Mouse (Mus musculus): ENCODE results near the gene Mxd4. TPM values are rescaled to one million over a fixed set of nuclear protein-coding genes. Genes with fewer than 3 reads are reported as not detected.

Gene Mxd4
- polyA plus RNA-seq, 1 experiment from 2014 or later: 21.2 TPM

DNA sequence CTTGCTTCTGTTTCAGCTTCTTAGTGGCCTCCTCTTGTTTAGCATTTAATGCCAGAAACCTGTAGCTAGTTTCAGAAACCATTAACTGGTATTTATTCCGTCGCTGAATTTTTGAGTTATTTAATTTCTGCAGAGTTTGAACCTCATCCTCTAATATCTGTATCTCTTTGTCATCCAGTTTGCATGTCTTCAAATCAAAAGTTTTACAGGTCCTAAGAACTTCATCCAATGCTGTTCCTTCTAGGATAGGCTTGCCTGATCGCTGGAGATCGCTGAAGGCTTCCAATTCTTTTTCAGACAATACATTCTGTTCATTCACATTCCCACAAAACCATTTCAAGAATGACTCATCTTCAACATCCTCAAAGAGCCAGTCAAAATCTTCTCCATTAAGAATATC lies 19.7 kb downstream of the Mxd4 start:
- ATAC-seq (ENCODE audit: low FRiP score, low TSS enrichment) (no peak), DNase-seq (ENCODE audit: low spot score) (no peak)
- no peaks in the 10 kb centered on the region for H3K4me1 ChIP-seq (replicated peaks; ENCODE audit: control insufficient read depth, insufficient read depth)
- 0 out of 2 replicates have a peak, but pooled peaks cover 1% of the 10 kb centered on the region for H3K36me3 ChIP-seq (ENCODE audit: control insufficient read depth, insufficient read depth, low read length)
- WGBS: 73% methylated on average over 4 of the region's 4 CpGs
- H3K27me3 ChIP-seq (ENCODE audit: control insufficient read depth, insufficient read depth, low read length): no peaks in the 10 kb centered on the region
- no peak overlapping the region for H3K9ac ChIP-seq (ENCODE audit: low read length)
- H3K4me3 ChIP-seq (ENCODE audit: low read depth, low read length): no peak overlapping the region
- TF ChIP-seq EP300 (optimal IDR thresholded peaks at IDR 0.05) (no peak), CTCF (IDR thresholded peaks at IDR 0.05; ENCODE audit: low read depth) (no peak)
- no peak overlapping the region for H3K27ac ChIP-seq (replicated peaks)
- H3K9me3 ChIP-seq (ENCODE audit: control insufficient read depth, low read length): no peaks in the 10 kb centered on the region
- H3K4me2 ChIP-seq (replicated peaks; ENCODE audit: low read depth): no peak overlapping the region

DNA sequence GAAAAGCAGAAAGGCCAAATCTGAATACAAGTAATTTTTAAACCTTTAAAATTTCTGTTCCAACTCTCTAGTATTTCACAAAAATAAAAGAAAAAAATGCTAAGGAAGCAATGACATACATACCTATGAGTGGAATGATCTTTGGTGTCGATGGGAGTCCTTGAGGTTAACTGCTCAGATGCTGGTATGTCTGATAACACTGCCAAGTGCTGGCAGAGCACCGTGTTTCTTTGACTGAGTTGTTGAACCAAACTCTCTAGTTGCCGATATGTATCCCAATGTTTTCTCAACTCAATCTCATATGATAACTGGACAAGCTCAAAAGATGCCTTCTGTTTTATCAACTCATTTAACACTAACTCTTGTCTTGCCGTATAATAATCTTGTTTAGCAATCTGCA lies 21.7 kb downstream of the Mxd4 start:
- ATAC-seq (ENCODE audit: low FRiP score, low TSS enrichment) (no peak), DNase-seq (ENCODE audit: low spot score) (no peak)
- no peaks in the 10 kb centered on the region for H3K9me3 ChIP-seq (ENCODE audit: control insufficient read depth, low read length)
- no peaks in the 10 kb centered on the region for H3K27me3 ChIP-seq (ENCODE audit: control insufficient read depth, insufficient read depth, low read length)
- no peak overlapping the region for H3K4me2 ChIP-seq (replicated peaks; ENCODE audit: low read depth)
- WGBS: 62% methylated on average over 4 of the region's 4 CpGs
- no peaks in the 10 kb centered on the region for H3K36me3 ChIP-seq (ENCODE audit: control insufficient read depth, insufficient read depth, low read length)
- no peak overlapping the region for H3K27ac ChIP-seq (replicated peaks)
- no peak overlapping the region for H3K9ac ChIP-seq (ENCODE audit: low read length)
- TF ChIP-seq EP300 (optimal IDR thresholded peaks at IDR 0.05) (no peak), CTCF (IDR thresholded peaks at IDR 0.05; ENCODE audit: low read depth) (no peak)
- no peaks in the 10 kb centered on the region for H3K4me1 ChIP-seq (replicated peaks; ENCODE audit: control insufficient read depth, insufficient read depth)
- H3K4me3 ChIP-seq (ENCODE audit: low read depth, low read length): no peak overlapping the region

DNA sequence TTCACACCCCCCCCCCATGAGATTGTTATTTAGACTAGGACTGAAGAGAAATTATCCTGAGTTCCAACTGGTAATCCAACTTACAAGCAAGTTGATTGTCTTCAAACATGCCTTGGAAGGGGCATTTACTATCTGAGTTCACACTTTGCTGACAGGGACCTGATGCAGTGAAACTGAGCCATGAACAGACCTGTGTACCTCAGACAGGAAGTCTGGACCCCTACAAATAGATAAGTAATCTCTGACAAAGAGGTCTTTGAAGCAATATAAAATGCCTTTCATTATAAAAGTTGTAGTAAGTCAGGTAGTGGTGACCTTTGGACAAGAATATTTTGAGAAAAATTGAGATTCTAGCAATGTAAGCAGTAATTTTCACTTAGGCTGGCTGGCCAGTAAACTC lies 39.0 kb downstream of the Mxd4 start:
- no peak for TF ChIP-seq EP300 (optimal IDR thresholded peaks at IDR 0.05)
- TF ChIP-seq CTCF (IDR thresholded peaks at IDR 0.05; ENCODE audit: low read depth): no peak
- no peak for DNase-seq (ENCODE audit: low spot score)
- H3K4me3 ChIP-seq (ENCODE audit: low read depth, low read length): no peak overlapping the region
- ATAC-seq (ENCODE audit: low FRiP score, low TSS enrichment): no peak
- no peak overlapping the region for H3K4me2 ChIP-seq (replicated peaks; ENCODE audit: low read depth)
- H3K4me1 ChIP-seq (replicated peaks; ENCODE audit: control insufficient read depth, insufficient read depth): no peaks in the 10 kb centered on the region
- H3K9me3 ChIP-seq (ENCODE audit: control insufficient read depth, low read length): no peaks in the 10 kb centered on the region
- no peaks in the 10 kb centered on the region for H3K27me3 ChIP-seq (ENCODE audit: control insufficient read depth, insufficient read depth, low read length)
- H3K9ac ChIP-seq (ENCODE audit: low read length): no peak overlapping the region
- H3K27ac ChIP-seq (replicated peaks): no peak overlapping the region
- no peaks in the 10 kb centered on the region for H3K36me3 ChIP-seq (ENCODE audit: control insufficient read depth, insufficient read depth, low read length)

DNA sequence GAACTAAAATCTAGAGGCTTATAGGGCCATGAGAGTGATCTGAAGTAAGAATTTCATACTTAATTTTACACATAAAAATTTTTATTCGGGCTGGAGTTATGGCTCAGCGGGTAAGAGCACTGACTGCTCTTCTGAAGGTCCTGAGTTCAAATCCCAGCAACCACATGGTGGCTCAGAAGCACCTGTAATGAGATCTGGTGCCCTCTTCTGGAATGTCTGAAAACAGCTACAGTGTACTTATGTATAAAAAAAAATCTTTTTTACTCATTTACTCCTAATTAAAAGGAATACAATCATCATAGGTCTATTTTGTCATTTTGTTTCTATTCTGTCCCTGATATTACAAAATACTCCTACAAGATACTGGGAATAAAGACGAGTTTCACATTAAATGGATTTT lies 40.0 kb downstream of the Mxd4 start:
- WGBS: 92% methylated on average over 3 of the region's 3 CpGs
- no peaks in the 10 kb centered on the region for H3K9me3 ChIP-seq (ENCODE audit: control insufficient read depth, low read length)
- H3K36me3 ChIP-seq (ENCODE audit: control insufficient read depth, insufficient read depth, low read length): no peaks in the 10 kb centered on the region
- no peaks in the 10 kb centered on the region for H3K4me1 ChIP-seq (replicated peaks; ENCODE audit: control insufficient read depth, insufficient read depth)
- DNase-seq (ENCODE audit: low spot score) (no peak), ATAC-seq (ENCODE audit: low FRiP score, low TSS enrichment) (no peak)
- TF ChIP-seq CTCF (IDR thresholded peaks at IDR 0.05; ENCODE audit: low read depth): peak; percentile 22
- TF ChIP-seq EP300 (optimal IDR thresholded peaks at IDR 0.05): no peak
- H3K27me3 ChIP-seq (ENCODE audit: control insufficient read depth, insufficient read depth, low read length): no peaks in the 10 kb centered on the region
- H3K9ac ChIP-seq (ENCODE audit: low read length): no peak overlapping the region
- no peak overlapping the region for H3K4me3 ChIP-seq (ENCODE audit: low read depth, low read length)
- H3K27ac ChIP-seq (replicated peaks): no peak overlapping the region
- no peak overlapping the region for H3K4me2 ChIP-seq (replicated peaks; ENCODE audit: low read depth)

DNA sequence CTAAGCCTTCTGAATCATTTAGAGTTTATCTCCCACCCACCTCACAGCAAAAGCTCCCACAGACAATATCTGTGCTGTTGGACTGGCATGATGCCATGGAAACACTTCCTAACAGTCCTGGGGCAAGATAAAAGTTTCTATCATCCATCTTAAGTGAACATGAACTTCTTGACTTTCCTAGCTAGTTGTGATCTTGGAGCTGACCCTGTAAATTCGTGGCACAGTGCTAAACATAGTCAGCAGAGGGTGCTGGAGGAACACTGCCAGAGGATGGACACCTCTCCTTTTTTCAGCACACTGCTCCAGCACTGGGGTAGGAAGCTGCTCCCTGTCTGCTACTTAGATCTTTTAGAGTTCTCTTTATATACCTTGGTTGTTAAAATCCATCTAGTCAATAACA lies 47.8 kb downstream of the Mxd4 start:
- Histone ChIP-seq H3K27me3 (ENCODE audit: control insufficient read depth, insufficient read depth, low read length) (no peaks in the 10 kb centered on the region), H3K27ac (replicated peaks) (no peak overlapping the region), H3K4me3 (ENCODE audit: low read depth, low read length) (no peak overlapping the region), H3K36me3 (ENCODE audit: control insufficient read depth, insufficient read depth, low read length) (no peaks in the 10 kb centered on the region), H3K4me2 (replicated peaks; ENCODE audit: low read depth) (no peak overlapping the region), H3K4me1 (replicated peaks; ENCODE audit: control insufficient read depth, insufficient read depth) (no peaks in the 10 kb centered on the region), H3K9me3 (ENCODE audit: control insufficient read depth, low read length) (no peaks in the 10 kb centered on the region), H3K9ac (ENCODE audit: low read length) (no peak overlapping the region)
- WGBS: 3% methylated on average over 1 of the region's 1 CpGs
- peak; percentile 44 for DNase-seq (ENCODE audit: low spot score)
- TF ChIP-seq EP300 (optimal IDR thresholded peaks at IDR 0.05) (no peak), CTCF (IDR thresholded peaks at IDR 0.05; ENCODE audit: low read depth) (peak; percentile 83)
- ATAC-seq (ENCODE audit: low FRiP score, low TSS enrichment): no peak

DNA sequence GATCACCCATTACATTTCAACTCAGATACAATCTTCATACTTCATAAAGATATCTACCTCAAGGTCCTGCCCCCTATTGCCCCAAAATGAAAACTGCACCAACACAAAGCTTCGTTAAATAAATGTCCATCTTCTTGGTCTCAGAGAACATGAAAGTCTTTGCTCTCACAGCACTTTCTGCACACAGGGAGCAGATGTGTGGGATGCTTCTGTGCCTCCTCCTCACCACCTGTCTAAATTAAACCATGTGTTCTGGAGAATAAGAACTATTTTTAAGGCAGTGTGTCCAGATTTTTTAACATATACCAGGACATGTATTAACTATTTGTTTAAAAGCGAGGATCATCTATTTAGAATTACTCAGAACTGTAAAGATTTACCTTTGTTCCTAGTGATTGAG lies 54.8 kb downstream of the Mxd4 start:
- H3K9me3 ChIP-seq (ENCODE audit: control insufficient read depth, low read length): no peaks in the 10 kb centered on the region
- TF ChIP-seq EP300 (optimal IDR thresholded peaks at IDR 0.05): no peak
- H3K9ac ChIP-seq (ENCODE audit: low read length): no peak overlapping the region
- ATAC-seq (ENCODE audit: low FRiP score, low TSS enrichment) (no peak), DNase-seq (ENCODE audit: low spot score) (no peak)
- no peak overlapping the region for H3K4me3 ChIP-seq (ENCODE audit: low read depth, low read length)
- H3K36me3 ChIP-seq (ENCODE audit: control insufficient read depth, insufficient read depth, low read length): no peaks in the 10 kb centered on the region
- 73% methylated on average over 2 of the region's 2 CpGs for WGBS
- H3K27ac ChIP-seq (replicated peaks): no peak overlapping the region
- no peaks in the 10 kb centered on the region for H3K4me1 ChIP-seq (replicated peaks; ENCODE audit: control insufficient read depth, insufficient read depth)
- H3K4me2 ChIP-seq (replicated peaks; ENCODE audit: low read depth): no peak overlapping the region
- H3K27me3 ChIP-seq (ENCODE audit: control insufficient read depth, insufficient read depth, low read length): no peaks in the 10 kb centered on the region

Measured in stomach, postnatal 0 days (tissue).